In the genomic region with DNA sequence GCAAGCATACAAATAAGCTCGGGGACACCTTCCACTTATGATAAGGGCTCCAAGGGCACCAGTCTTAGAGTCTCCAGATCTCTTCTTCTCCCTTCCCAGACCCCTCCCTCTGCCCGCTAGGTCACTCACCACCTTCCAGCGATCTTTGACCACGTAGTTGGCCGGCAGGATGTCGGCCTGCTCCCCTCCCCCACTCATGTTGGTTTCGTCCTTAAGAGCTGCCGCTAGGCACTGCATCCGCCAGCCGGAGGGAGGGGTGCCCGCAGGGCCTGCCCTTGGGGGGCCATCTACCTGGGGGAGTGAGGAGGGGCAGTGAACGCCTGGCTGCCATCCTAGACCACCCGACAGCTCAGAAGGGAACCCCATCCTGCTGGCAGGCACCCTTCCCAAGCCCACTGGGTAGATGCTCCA, we compare ENCODE assay signal across 9 mouse cellular contexts. TPM values are rescaled to one million over a fixed set of nuclear protein-coding genes. Genes with fewer than 3 reads are reported as not detected.
DNase-seq lines count a peak whose midpoint lies in the region; ATAC-seq and TF ChIP-seq lines count a peak whose summit lies in the region.
"Had no signal": no experiment of that assay in that cellular context is flagged by ENCODE, and none has a peak within 500 bp of the region (broad histone marks: within the 10 kb centered on the region; RNA-seq: fewer than 3 reads in every experiment).

No protein-coding gene starts in this region.

- no peaks in the 10 kb centered on the region for H3K36me3 ChIP-seq in heart, embryonic 12.5 days
- no peaks in the 10 kb centered on the region for H3K36me3 ChIP-seq in forebrain, embryonic 11.5 days (ENCODE audit: control insufficient read depth, insufficient read depth, low read length)
- H3K36me3 ChIP-seq in kidney, embryonic 15.5 days = no peaks in the 10 kb centered on the region

- WGBS in heart, embryonic 12.5 days = 2% methylated on average over 13 of the region's 13 CpGs
- 0% methylated on average over 13 of the region's 13 CpGs for WGBS in bone marrow, adult 2 months
- 2% methylated on average over 13 of the region's 13 CpGs for WGBS in forebrain, embryonic 11.5 days
- WGBS in kidney, embryonic 15.5 days = 1% methylated on average over 13 of the region's 13 CpGs

- peaks cover 16% of the 10 kb centered on the region for H3K4me1 ChIP-seq in heart, embryonic 12.5 days (replicated peaks)
- no peaks in the 10 kb centered on the region for H3K4me1 ChIP-seq in bone marrow, adult 2 months (ENCODE audit: control insufficient read depth, insufficient read depth, low read length)
- peaks cover 10% of the 10 kb centered on the region for H3K4me1 ChIP-seq in forebrain, embryonic 11.5 days (replicated peaks; ENCODE audit: control insufficient read depth, insufficient read depth, low read length)
- H3K4me1 ChIP-seq in kidney, embryonic 15.5 days = peaks cover 22% of the 10 kb centered on the region

- peak overlapping the region; percentile 81 for H3K4me2 ChIP-seq in heart, embryonic 12.5 days
- peak overlapping the region; percentile 54 for H3K4me2 ChIP-seq in forebrain, embryonic 11.5 days (ENCODE audit: low read depth, low read length, severe bottlenecking)
- H3K4me2 ChIP-seq in kidney, embryonic 15.5 days = peak overlapping the region; percentile 63

- no peak for TF ChIP-seq CTCF in bone marrow, adult 2 months (IDR thresholded peaks at IDR 0.05; ENCODE audit: control insufficient read depth, insufficient read depth, low read length)

- DNase-seq in heart, adult 8-10 months (ENCODE audit: low spot score) = no peak
- peak; percentile 59 for DNase-seq in forebrain, embryonic 11.5 days (ENCODE audit: low spot score)
- DNase-seq in yolk sac, embryonic 10.5 days (ENCODE audit: low spot score) = peak; percentile 66
- no peak for DNase-seq in gastrocnemius, postnatal 4 days (ENCODE audit: low spot score in 2 of 2)

- no peak overlapping the region for H3K27ac ChIP-seq in heart, embryonic 12.5 days (ENCODE audit: poor library complexity, severe bottlenecking)
- peak overlapping the region; percentile 15; the same call in 1 of the 2 replicates for H3K27ac ChIP-seq in bone marrow, adult 2 months (ENCODE audit: control insufficient read depth, insufficient read depth, low read depth, low read length, poor library complexity)
- H3K27ac ChIP-seq in forebrain, embryonic 11.5 days (ENCODE audit: low read depth, low read length) = no peak overlapping the region
- H3K27ac ChIP-seq in kidney, embryonic 15.5 days = peak overlapping the region; percentile 52; the same call in 1 of the 2 replicates

- peak; percentile 46 for ATAC-seq in heart, embryonic 12.5 days (ENCODE audit: insufficient number of reproducible peaks, low FRiP score)
- 0 out of 2 replicates have a peak, but pooled peaks have one; percentile 18 for ATAC-seq in forebrain, embryonic 11.5 days (replicated peaks; ENCODE audit: low FRiP score)
- peak; percentile 48 for ATAC-seq in kidney, embryonic 15.5 days (replicated peaks; ENCODE audit: low FRiP score)
- peak; percentile 24; the same call in 1 of the 2 replicates for ATAC-seq in megakaryocyte, adult 5-6 weeks (ENCODE audit: poor library complexity, severe bottlenecking)
- ATAC-seq: Patski had no signal

- H3K9me3 ChIP-seq in heart, embryonic 12.5 days (replicated peaks) = no peaks in the 10 kb centered on the region
- no peaks in the 10 kb centered on the region for H3K9me3 ChIP-seq in forebrain, embryonic 11.5 days (ENCODE audit: control insufficient read depth, low read length)
- no peaks in the 10 kb centered on the region for H3K9me3 ChIP-seq in kidney, embryonic 15.5 days (replicated peaks)

- no peak for TF ChIP-seq POLR2A in bone marrow, adult 2 months (IDR thresholded peaks at IDR 0.05; ENCODE audit: borderline replicate concordance, control insufficient read depth, low read depth, low read length)

- peak overlapping the region; percentile 46 for H3K4me3 ChIP-seq in heart, embryonic 12.5 days
- H3K4me3 ChIP-seq in bone marrow, adult 2 months (replicated peaks; ENCODE audit: control insufficient read depth, low read depth, low read length) = no peak overlapping the region
- H3K4me3 ChIP-seq in forebrain, embryonic 11.5 days (ENCODE audit: low read depth, low read length) = peak overlapping the region; percentile 24
- H3K4me3 ChIP-seq in kidney, embryonic 15.5 days (replicated peaks) = peak overlapping the region; percentile 41

- H3K9ac ChIP-seq in heart, embryonic 12.5 days = peak overlapping the region; percentile 18
- peak overlapping the region; percentile 48 for H3K9ac ChIP-seq in forebrain, embryonic 11.5 days (ENCODE audit: low read length)
- H3K9ac ChIP-seq in kidney, embryonic 15.5 days = 0 out of 2 replicates have a peak overlapping the region, but pooled peaks have one; percentile 34

- H3K27me3 ChIP-seq in heart, embryonic 12.5 days (replicated peaks) = peaks cover 96% of the 10 kb centered on the region
- peaks cover 17% of the 10 kb centered on the region for H3K27me3 ChIP-seq in forebrain, embryonic 11.5 days (ENCODE audit: control insufficient read depth, insufficient read depth, low read length)
- H3K27me3 ChIP-seq in kidney, embryonic 15.5 days = peaks cover 86% of the 10 kb centered on the region

RNA-seq across cellular contexts. Expression of gene Ttbk1, which starts 3.4 kb away (rescaled TPM):
- 0.08 and 0.13 TPM in 2 replicates for polyA plus RNA-seq in heart, embryonic 12.5 days (2016; fragmentation: Nextera tagmentation; extraction: Ambion mirVana)
- under 1 TPM; 0.11 to 0.41 (median 0.24) TPM for total RNA-seq in heart, adult 8-10 months (2022)
- polyA plus RNA-seq in bone marrow, adult 2 months (2011; ENCODE audit: insufficient read depth, insufficient read length, low replicate concordance, missing spikeins) = 0.27 and 1.2 TPM in 2 replicates
- 3.5 TPM in 2 replicates for polyA plus RNA-seq in forebrain, embryonic 11.5 days (2014; fragmentation: Nextera tagmentation; extraction: Ambion mirVana)
- 0.17 and 0.26 TPM in 2 replicates for polyA plus RNA-seq in kidney, embryonic 15.5 days (2015; fragmentation: Nextera tagmentation; extraction: Ambion mirVana)
- total RNA-seq in megakaryocyte, adult 5-6 weeks (2015) = not detected in 2 replicates
- total RNA-seq in megakaryocyte, adult 5-6 weeks (2017) = 0.04 TPM in 1 of 2 replicates, not detected in the other
- 1 to 10 TPM in 1 of 2 experiments, under 1 TPM in 1; 0.60 to 1.2 TPM for total RNA-seq in gastrocnemius, postnatal 4 days (2021)

RNA-seq across cellular contexts. Expression of gene Dnph1, which starts 12.5 kb away (rescaled TPM):
- 24.2 and 25.9 TPM in 2 replicates for polyA plus RNA-seq in heart, embryonic 12.5 days (2016; fragmentation: Nextera tagmentation; extraction: Ambion mirVana)
- 1 to 10 TPM; 1.7 to 2.2 (median 1.8) TPM for total RNA-seq in heart, adult 8-10 months (2022)
- polyA plus RNA-seq in bone marrow, adult 2 months (2011; ENCODE audit: insufficient read depth, insufficient read length, low replicate concordance, missing spikeins) = 11.5 and 16.2 TPM in 2 replicates
- polyA plus RNA-seq in forebrain, embryonic 11.5 days (2014; fragmentation: Nextera tagmentation; extraction: Ambion mirVana) = 87.6 and 89.0 TPM in 2 replicates
- polyA plus RNA-seq in kidney, embryonic 15.5 days (2015; fragmentation: Nextera tagmentation; extraction: Ambion mirVana) = 58.0 and 58.5 TPM in 2 replicates
- 10.1 and 10.4 TPM in 2 replicates for total RNA-seq in megakaryocyte, adult 5-6 weeks (2015)
- total RNA-seq in megakaryocyte, adult 5-6 weeks (2017) = 4.3 and 5.9 TPM in 2 replicates
- 1 to 10 TPM; 3.6 to 5.2 TPM for total RNA-seq in gastrocnemius, postnatal 4 days (2021)

RNA-seq across cellular contexts. Expression of gene Slc22a7, which starts 45.8 kb away (rescaled TPM):
- polyA plus RNA-seq in heart, embryonic 12.5 days (2016; fragmentation: Nextera tagmentation; extraction: Ambion mirVana) = not detected in 2 replicates
- total RNA-seq in heart, adult 8-10 months (2022) = not detected
- polyA plus RNA-seq in bone marrow, adult 2 months (2011; ENCODE audit: insufficient read depth, insufficient read length, low replicate concordance, missing spikeins) = 0.75 TPM in 1 of 2 replicates, not detected in the other
- not detected in 2 replicates for polyA plus RNA-seq in forebrain, embryonic 11.5 days (2014; fragmentation: Nextera tagmentation; extraction: Ambion mirVana)
- polyA plus RNA-seq in kidney, embryonic 15.5 days (2015; fragmentation: Nextera tagmentation; extraction: Ambion mirVana) = not detected in 2 replicates
- total RNA-seq in megakaryocyte, adult 5-6 weeks (2015) = not detected in 2 replicates
- not detected in 2 replicates for total RNA-seq in megakaryocyte, adult 5-6 weeks (2017)
- total RNA-seq in gastrocnemius, postnatal 4 days (2021) = under 1 TPM in 1 of 2 experiments, not detected in 1; 0.21 TPM
- polyA plus RNA-seq: Patski had no signal

RNA-seq across cellular contexts. Expression of gene Crip3, which starts 55.3 kb away (rescaled TPM):
- polyA plus RNA-seq in heart, embryonic 12.5 days (2016; fragmentation: Nextera tagmentation; extraction: Ambion mirVana) = 0.27 and 1.0 TPM in 2 replicates
- total RNA-seq in heart, adult 8-10 months (2022) = 1 to 10 TPM in 1 of 4 experiments, under 1 TPM in 3; 0.54 to 1.0 (median 0.88) TPM
- polyA plus RNA-seq in bone marrow, adult 2 months (2011; ENCODE audit: insufficient read depth, insufficient read length, low replicate concordance, missing spikeins) = 2.7 TPM in 1 of 2 replicates, not detected in the other
- 0.28 and 0.52 TPM in 2 replicates for polyA plus RNA-seq in forebrain, embryonic 11.5 days (2014; fragmentation: Nextera tagmentation; extraction: Ambion mirVana)
- polyA plus RNA-seq in kidney, embryonic 15.5 days (2015; fragmentation: Nextera tagmentation; extraction: Ambion mirVana) = 0.51 and 0.64 TPM in 2 replicates
- total RNA-seq in megakaryocyte, adult 5-6 weeks (2015) = not detected in 2 replicates
- total RNA-seq in megakaryocyte, adult 5-6 weeks (2017) = not detected in 2 replicates
- 1 to 10 TPM; 3.7 to 4.8 TPM for total RNA-seq in gastrocnemius, postnatal 4 days (2021)
- polyA plus RNA-seq: Patski had no signal

Comparison
In these comparisons a context has a peak if more than half of its experiments do, and no peak if none do; other contexts are left out.
1. H3K27ac ChIP-seq: peak in bone marrow, adult 2 months (single experiment) and kidney, embryonic 15.5 days (single experiment); none in heart, embryonic 12.5 days (single experiment) and forebrain, embryonic 11.5 days (single experiment).
2. DNase-seq: peak in forebrain, embryonic 11.5 days (single experiment) and yolk sac, embryonic 10.5 days (single experiment); none in heart, adult 8-10 months (single experiment) and gastrocnemius, postnatal 4 days (0 of 2).
3. Peak in every context shown above with its lines, with median percentiles within 50 percentile points of each other: ATAC-seq, H3K4me2 ChIP-seq and H3K9ac ChIP-seq.